Mouse (Mus musculus) monocyte, adult 2 months (primary cell): Measurements from ENCODE around the gene Hist2h2aa2.
"Not testable (repeated sequence)": the region's sequence is repeated elsewhere in the genome, so short reads cannot be mapped to it uniquely, and the experiment has no call there.

Experiments
- DNase-seq, 2 experiments: peaks; one replicate each; pipeline ENCODE4 v3.0.0; 2022; ENCODE audit warnings: low spot score in 2 of 2, low read depth in 1 of 2

Hist2h2aa2 gene

GRCm38 (mm10) chr3:96239949-96240798, at the start of gene Hist2h2aa2:
Hist2h2aa2 (minus strand) TSS chr3:96240276.
- DNase-seq = peak; percentile 94 to 96

DNA sequence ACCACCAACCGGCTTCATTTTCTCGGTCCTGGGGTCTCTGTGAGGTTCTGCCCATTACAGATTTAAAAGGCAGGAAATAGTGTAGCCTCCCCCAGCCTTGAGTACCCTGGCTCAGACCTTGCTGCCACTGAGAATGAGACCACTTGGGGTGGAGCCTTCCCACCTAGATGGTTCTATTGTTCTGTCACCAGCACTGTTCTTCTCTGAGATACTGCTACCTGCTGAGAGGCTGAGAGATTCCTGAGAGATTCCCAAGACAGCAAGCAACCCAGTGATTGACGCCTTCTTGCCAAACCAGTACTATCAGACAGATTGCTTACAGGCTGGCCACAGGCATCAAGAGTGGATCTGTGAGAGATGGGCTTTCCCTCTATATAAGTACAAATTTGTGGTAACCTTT, 49.1 kb upstream of the Hist2h2aa2 start:
- no peak for DNase-seq

GRCm38 (mm10) chr3:96287334-96287733, 47.3 kb upstream of the Hist2h2aa2 start:
- not testable (repeated sequence) for DNase-seq

DNA sequence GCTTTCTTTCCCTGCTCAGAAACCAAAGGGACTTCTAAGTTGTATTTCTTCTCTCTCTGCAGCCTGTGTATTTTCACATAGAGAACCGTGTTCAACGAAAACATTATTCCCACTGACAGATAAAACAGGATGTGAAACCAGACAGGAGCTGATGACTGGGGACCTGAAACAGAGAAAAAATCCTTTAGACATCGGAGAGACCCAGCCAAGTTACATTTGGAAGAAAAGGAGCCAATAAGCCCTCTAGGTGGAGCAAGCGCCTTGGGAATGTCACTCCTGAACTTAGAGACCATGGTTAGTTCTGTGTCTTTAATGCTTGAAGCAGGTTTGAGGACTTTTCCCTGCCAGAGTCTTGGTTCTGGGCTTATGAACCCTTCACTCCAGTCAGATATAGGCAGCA, 44.4 kb upstream of the Hist2h2aa2 start:
- DNase-seq = no peak

GRCm38 (mm10) chr3:96280660-96281059, 40.6 kb upstream of the Hist2h2aa2 start:
- no peak for DNase-seq

DNA sequence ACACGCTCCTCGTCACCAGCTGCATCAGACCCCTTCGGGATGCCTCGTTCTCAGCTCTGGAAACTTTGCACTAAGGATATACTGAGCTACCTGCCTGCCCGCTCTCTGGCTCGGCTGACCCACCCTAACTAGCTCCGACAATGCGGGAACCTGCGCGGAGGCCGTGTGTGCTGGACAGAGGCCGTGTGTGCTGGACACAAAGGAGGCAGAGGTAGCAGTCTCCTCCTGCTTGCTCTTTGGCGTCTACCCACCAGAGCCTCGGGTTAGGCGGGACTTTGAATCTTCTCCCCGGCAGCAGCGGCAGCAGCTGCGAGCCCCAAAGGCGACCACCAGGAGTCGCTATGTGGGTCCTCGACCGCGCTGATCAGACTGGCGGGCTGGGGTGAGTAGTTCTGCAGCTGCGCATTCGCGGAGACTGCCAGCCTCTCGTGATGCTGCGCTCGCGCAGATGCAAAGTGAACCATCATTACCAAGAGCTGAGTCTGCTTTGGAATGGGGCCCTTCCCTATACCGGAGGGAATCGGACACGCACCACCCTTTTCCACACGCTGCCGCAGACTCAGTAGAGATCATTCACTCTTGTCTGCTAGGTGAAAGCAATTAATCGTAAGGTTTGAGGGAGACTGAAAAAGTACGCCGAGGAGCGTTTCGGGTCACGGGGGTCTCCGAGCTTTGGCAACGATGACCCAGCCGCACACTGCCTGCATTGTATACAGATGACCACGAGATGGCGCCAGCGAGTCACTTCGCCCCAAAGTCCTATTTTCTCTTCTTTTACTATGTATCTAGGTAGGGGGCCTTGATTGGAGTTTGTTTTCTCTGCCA, 37.9 kb upstream of the Hist2h2aa2 start:
- peak; percentile 73 to 85 for DNase-seq

GRCm38 (mm10) chr3:96277428-96277799, 37.3 kb upstream of the Hist2h2aa2 start:
- peak in 1 of 2 experiments; percentile 30 for DNase-seq

DNA sequence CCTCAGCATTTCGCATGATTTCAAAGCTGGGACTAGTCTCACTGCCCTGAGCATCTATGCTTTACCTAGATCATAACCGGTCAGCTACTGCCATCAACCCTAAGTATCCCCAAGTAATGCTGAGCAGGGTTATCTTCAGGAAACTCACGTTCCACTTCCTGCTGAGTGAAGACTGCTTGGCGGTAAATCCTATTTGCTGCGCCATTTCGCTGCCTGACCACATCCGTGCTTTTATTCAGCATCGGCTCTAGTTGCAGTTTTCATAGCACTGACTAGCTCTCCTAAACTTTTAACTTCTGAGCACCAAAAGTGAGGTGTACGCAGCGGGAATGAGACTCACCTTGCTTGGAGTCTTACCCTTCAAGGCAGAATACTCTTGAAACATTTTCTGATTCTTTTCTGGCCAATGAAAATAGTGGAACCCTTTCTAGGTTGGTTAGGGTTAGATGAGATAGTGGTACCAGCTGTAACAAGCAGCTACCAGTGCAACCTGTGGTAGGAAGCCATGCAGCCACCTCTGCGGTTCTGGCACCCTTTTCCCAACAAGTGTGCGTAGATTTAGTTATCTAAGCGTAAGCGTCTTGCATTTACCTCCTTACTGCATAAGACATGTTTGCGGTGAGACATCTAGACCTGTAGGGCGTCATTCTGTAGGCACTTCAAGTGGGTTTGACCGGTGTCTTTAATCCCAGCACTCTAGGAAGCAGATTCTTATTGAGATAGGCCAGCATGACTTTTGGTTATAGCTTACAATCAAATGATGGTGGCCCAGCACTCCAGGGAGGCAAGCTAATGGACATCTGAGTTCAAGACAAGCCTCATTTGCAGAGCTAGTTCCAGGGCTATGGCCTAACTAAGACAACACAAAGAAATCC, 33.8 kb upstream of the Hist2h2aa2 start:
- DNase-seq = no peak

DNA sequence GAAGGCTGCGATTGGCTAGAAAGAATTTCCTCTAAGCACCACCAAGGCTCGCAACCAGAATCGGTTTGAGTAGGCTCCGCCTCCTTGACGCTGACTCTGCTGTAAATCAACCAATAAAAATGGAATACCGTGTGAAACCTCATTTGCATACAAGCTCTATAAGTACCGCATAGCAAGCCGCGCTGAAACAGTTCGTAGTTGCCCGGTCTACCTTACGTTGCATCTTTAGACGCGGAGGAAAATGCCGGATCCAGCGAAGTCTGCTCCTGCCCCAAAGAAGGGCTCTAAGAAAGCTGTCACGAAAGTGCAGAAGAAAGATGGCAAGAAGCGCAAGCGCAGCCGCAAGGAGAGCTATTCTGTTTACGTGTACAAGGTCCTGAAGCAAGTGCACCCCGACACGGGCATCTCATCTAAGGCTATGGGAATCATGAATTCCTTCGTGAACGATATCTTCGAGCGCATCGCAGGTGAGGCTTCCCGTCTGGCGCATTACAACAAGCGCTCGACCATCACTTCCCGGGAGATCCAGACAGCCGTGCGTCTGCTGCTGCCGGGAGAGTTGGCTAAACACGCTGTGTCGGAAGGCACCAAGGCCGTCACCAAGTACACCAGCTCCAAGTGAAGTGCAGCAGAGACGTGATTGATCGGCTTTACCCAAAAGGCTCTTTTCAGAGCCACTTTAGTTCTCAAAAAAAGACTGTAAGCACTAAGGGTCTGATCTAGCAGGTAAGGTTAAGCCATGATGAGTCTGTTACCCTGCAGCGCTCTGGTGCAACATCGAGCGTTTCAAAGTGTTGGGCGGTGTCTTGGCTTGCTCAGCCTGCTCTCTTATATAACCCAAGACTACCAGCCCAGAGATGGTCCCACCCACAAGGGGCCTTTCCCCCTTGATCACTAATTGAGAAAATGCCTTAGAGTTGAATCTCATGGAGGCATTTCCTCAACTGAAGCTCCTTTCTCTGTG, 29.7 kb upstream of the Hist2h2aa2 start, which contains the start of gene Hist2h2bb:
Gene Hist2h2bb, plus strand, starts transcription at position 242 of the 964 bp plus-strand sequence.
- DNase-seq = peak; percentile 77 to 84

- DNase-seq = not testable (repeated sequence)
These were observed 28.8 kb upstream of the Hist2h2aa2 start for GRCm38 (mm10) chr3:96268776-96269378.

DNA sequence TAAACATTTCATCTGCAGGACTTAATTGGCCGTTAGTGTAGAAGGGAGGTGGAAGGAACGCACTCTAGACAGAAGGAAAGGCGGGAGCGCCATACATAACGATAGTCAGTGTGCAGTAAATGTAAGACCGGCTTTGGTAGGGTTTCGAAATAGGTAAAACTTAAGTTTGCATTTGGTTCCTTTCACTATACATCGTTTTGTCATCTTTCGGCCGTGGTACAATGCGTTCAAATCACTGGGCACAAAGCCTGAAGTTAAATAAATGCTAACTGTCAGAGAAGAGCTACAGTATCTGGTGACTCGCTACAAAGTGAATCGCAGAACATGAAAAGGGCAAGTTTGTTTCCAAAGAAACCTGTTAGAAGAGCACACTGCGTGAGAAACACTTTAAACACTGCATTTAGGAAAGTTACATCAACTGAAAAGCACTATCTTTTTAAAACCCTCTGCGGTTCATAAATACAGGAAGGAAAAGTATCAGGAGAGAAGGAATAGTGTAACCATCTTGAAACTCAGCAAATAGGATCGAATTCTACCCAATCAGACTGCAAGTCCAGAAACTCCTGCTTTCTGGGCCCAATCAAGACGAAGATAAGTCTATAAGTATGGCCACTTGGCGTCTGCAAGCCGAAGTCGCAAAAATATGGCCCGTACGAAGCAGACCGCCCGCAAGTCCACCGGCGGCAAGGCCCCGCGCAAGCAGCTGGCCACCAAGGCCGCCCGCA, 28.1 kb upstream of the Hist2h2aa2 start, which contains the start of gene Hist2h3b:
Gene Hist2h3b, plus strand, starts transcription at position 604 of the 725 bp plus-strand sequence.
- peak in 1 of 2 experiments; percentile 59 for DNase-seq

DNA sequence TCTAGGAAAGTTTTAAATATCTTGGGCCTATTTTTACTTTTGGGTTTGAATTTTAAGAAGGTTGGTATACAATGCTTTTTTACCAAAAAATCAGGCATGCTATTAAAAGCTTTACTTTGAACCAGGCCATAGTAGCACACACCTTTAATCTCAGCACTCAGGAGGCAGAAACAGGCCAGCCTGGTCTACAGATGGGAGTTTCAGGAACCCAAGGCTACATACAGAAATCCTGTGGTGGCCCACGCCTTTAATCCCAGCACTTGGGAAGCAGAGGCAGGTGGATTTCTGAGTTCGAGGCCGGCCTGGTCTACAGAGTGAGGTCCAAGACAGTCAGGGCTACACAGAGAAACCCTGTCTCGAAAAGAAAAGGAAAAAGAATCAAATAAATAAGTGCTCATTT, 27.5 kb upstream of the Hist2h2aa2 start:
- DNase-seq = no peak

DNA sequence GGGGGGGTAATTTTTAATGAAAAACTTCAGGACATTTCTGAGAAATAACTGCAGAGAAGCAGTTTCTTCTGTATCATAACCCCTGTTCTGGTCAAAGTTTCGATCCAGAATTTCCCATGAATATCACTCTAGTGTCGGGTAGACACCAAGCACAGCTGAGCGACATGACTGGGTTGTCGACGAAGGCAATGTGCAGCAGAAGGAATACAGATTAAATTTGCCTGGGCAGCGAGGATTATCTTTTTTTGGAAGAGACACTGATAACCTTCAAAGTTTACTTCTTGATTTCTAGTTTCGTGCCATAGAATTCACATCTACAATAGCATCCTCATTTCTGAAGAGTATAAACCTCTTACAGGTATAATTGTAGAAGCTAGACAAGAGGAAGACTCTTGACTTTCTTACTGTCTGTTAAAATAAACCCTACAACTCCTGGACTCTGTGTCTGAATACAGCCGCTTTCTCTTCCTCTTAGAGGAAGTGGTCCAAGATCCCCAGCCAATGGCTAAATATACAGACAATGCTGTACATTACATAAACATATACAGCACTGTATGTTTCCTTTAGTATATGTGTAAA, 26.1 kb upstream of the Hist2h2aa2 start:
- no peak for DNase-seq

DNA sequence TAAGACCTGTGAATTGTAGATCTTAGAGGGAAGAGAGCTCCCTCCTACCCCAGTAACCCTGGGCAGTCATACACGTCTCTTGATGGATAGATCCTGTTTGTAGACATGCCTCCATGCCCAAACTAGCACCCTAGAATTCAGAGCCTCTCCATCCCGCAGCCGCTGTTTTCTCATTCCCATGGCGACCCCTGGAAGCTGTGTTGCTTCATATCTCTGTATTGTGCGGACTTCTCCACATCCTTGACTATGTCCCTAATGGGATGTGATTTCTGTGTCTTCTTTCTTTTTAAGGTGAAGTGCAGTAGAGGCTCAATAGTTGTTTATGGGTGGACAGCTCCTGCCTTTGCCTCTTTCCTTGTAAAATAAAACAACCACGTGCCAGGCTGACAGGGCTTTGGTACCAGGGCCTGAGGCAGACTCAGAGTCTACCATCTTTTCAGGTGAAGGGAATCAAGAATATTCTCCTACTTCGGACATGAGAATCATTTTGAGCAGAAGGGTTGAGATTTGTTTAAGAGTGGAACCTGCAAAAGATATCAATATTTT, 24.4 kb upstream of the Hist2h2aa2 start:
- no peak for DNase-seq

DNA sequence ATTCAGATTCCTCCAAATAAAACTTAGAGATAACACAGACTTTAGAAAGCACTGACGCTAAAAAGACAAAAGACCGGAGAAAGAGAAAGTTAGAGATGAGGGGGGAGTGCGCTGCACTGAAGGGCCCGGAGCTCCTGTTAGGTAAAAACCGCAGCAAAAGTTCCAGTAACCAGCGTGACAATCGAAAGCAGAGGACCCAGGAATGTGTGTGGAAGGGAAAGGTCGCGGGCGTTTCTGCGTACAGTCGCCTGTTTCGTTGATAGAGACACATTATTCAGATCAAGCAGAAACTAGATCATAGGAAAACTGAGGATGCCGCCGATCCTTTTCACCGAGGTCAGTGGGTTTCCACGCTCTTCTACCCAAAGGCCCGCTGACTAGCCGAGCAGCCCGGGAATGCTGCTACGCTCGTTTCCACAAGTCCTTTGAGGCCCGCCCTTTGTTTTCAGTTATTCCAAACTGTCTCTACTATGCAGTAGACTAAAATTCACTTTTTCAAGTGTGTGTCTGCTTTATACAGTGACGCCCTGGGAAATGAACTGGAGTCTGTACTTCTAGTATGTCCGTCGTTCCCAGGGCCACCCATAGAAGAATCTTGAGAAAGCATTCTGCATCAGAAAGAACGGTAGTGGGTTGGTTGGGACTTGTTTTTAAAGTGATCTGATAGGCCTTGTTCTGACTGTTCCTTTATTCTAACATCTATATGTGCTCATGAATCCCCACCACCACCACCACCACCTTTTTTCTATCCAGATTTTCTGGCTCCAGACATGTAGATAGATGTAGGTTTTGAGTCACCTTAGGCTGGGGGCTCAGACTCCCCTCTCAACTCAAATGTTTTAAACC, 23.7 kb upstream of the Hist2h2aa2 start:
- DNase-seq = peak in 1 of 2 experiments; percentile 22

- peak; percentile 88 to 90 for DNase-seq
These were observed 23.0 kb upstream of the Hist2h2aa2 start, which contains the start of gene Hist2h4 for GRCm38 (mm10) chr3:96262979-96263550. Hist2h4 (minus strand) TSS chr3:96263311.
